Mouse (Mus musculus): ENCODE data around the gene 9930111J21Rik2.
A peak's percentile ranks its signal among the peaks of the same experiment; 100 is the strongest.
"Not testable (repeated sequence)": the region's sequence is repeated elsewhere in the genome, so short reads cannot be mapped to it uniquely, and the experiment has no call there.

9930111J21Rik2 gene

GRCm38 (mm10) chr11:49077012-49077411 lies 26.0 kb upstream of the 9930111J21Rik2 start:
- DNase-seq (ENCODE audit: low spot score in 2 of 2) = no peak

- peak; percentile 70 to 83 for DNase-seq (ENCODE audit: low spot score in 2 of 2)
Observed at GRCm38 (mm10) chr11:49076001-49076757, 25.1 kb upstream of the 9930111J21Rik2 start, which contains the start of gene Ifi47. Gene Ifi47 (plus strand): TSS chr11:49076587.

- DNase-seq (ENCODE audit: low spot score in 2 of 2) = no peak
Observed at GRCm38 (mm10) chr11:49068358-49068757, 17.3 kb upstream of the 9930111J21Rik2 start.

GRCm38 (mm10) chr11:49063713-49064469 lies 12.8 kb upstream of the 9930111J21Rik2 start, which contains the start of gene Tgtp2:
Gene Tgtp2 (minus strand): TSS chr11:49064206.
- peak; percentile 44 to 49 for DNase-seq (ENCODE audit: low spot score in 2 of 2)

- not testable (repeated sequence) for DNase-seq (ENCODE audit: low spot score in 2 of 2)
Observed at GRCm38 (mm10) chr11:49061865-49062264, 10.8 kb upstream of the 9930111J21Rik2 start.

GRCm38 (mm10) chr11:49060061-49060460 lies 9.0 kb upstream of the 9930111J21Rik2 start:
- DNase-seq (ENCODE audit: low spot score in 2 of 2) = not testable (repeated sequence)

GRCm38 (mm10) chr11:49051894-49052293 lies 852 bp upstream of the 9930111J21Rik2 start:
- not testable (repeated sequence) for DNase-seq (ENCODE audit: low spot score in 2 of 2)

GRCm38 (mm10) chr11:49050064-49050463 lies 978 bp downstream of the 9930111J21Rik2 start:
- not testable (repeated sequence) for DNase-seq (ENCODE audit: low spot score in 2 of 2)

GRCm38 (mm10) chr11:49012074-49012473 lies 39.0 kb downstream of the 9930111J21Rik2 start:
- DNase-seq (ENCODE audit: low spot score in 2 of 2) = not testable (repeated sequence)

- DNase-seq (ENCODE audit: low spot score in 2 of 2) = not testable (repeated sequence)
Observed at GRCm38 (mm10) chr11:49006785-49007184, 44.3 kb downstream of the 9930111J21Rik2 start.

GRCm38 (mm10) chr11:49006317-49006716 lies 44.7 kb downstream of the 9930111J21Rik2 start:
- not testable (repeated sequence) for DNase-seq (ENCODE audit: low spot score in 2 of 2)

GRCm38 (mm10) chr11:49000411-49000810 lies 50.6 kb downstream of the 9930111J21Rik2 start:
- DNase-seq (ENCODE audit: low spot score in 2 of 2) = not testable (repeated sequence)

- DNase-seq (ENCODE audit: low spot score in 2 of 2) = peak in 1 of 2 experiments; percentile 15
Observed at GRCm38 (mm10) chr11:48994018-48994417, 57.0 kb downstream of the 9930111J21Rik2 start, which contains the start of gene Tgtp1. Gene Tgtp1 (minus strand): TSS chr11:48994172.

GRCm38 (mm10) chr11:48993296-48993695 lies 57.7 kb downstream of the 9930111J21Rik2 start:
- not testable (repeated sequence) for DNase-seq (ENCODE audit: low spot score in 2 of 2)

GRCm38 (mm10) chr11:48991740-48992520 lies 59.1 kb downstream of the 9930111J21Rik2 start, which contains the start of gene Gm12185:
Gene Gm12185 (minus strand): TSS chr11:48992226.
- peak; percentile 29 to 57 for DNase-seq (ENCODE audit: low spot score in 2 of 2)

- DNase-seq (ENCODE audit: low spot score in 2 of 2) = not testable (repeated sequence)
Observed at GRCm38 (mm10) chr11:48989981-48990380, 61.1 kb downstream of the 9930111J21Rik2 start.

GRCm38 (mm10) chr11:48988219-48988618 lies 62.8 kb downstream of the 9930111J21Rik2 start:
- DNase-seq (ENCODE audit: low spot score in 2 of 2) = not testable (repeated sequence)

GRCm38 (mm10) chr11:48982848-48983247 lies 68.2 kb downstream of the 9930111J21Rik2 start:
- not testable (repeated sequence) for DNase-seq (ENCODE audit: low spot score in 2 of 2)

GRCm38 (mm10) chr11:48980052-48980451 lies 71.0 kb downstream of the 9930111J21Rik2 start:
- DNase-seq (ENCODE audit: low spot score in 2 of 2) = not testable (repeated sequence)

- DNase-seq (ENCODE audit: low spot score in 2 of 2) = not testable (repeated sequence)
Observed at GRCm38 (mm10) chr11:48979251-48979650, 71.8 kb downstream of the 9930111J21Rik2 start, which contains the start of gene 9930111J21Rik1. Gene 9930111J21Rik1 (minus strand): TSS chr11:48979398.

Data from heart, adult 9 months (tissue).